Mouse (Mus musculus): Measurements from ENCODE around the gene Esrrg. TPM values are rescaled to one million over a fixed set of nuclear protein-coding genes. Genes with fewer than 3 reads are reported as not detected.

Esrrg gene
- total and polyA plus RNA-seq, 3 experiments, result not detected

DNA sequence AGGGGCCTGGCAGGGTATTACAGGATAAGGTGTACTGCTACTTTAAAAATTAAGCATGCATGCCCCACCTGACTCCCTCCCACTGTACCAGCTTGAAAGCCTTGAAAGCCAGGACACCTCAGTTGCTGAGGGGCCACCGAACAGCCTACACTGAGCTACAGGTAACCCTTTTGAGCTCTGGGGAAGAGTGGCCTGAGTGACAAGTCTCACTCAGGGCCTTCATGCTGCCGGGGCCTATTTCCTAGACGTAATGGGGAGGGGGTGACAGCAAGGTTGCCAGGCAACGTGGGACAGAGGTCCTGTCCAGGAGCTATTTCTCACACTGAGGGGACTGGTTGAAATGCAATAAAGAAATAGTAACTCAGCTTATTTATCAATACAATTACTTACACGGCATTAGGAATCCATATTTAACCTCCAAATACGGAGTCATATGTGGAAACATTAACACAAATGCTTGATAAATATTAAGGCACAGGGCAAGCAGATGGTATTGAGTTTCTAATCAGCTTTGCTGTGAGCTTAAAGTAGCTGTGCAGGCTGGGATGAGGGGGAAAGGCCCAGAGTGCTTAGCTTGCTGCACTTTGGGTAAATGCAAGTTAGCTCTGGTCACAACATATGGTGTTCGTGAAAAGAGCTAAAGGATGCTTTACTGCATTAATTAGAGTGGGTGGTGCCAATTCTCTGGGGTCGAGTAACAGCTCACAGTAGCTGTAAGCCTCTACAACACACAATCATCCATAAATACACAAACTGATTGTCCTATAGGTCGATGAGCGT lies 653.5 kb downstream of the Esrrg start, which contains the start of gene Ush2a:
TSS of gene Ush2a (plus strand) at position 121 of the 780 bp plus-strand sequence.
- no peaks in the 10 kb centered on the region for H3K79me2 ChIP-seq (replicated peaks; ENCODE audit: control insufficient read depth, extremely low read depth, insufficient read depth, poor library complexity, severe bottlenecking)
- H3K4me1 ChIP-seq (ENCODE audit: control insufficient read depth in 1 of 2, insufficient read depth in 2 of 2), result no peaks in the 10 kb centered on the region
- H3K9me3 ChIP-seq (replicated peaks; ENCODE audit: low read length), result peaks cover 67% of the 10 kb centered on the region
- H3K4me3 ChIP-seq (replicated peaks in 1 of 3; ENCODE audit: low read depth in 2 of 3, low read length in 2 of 3, poor library complexity in 1 of 3), result no peak within 1 kb of the TSS
- in situ Hi-C loops (cut with MboI; ENCODE audit: low pct_ligation_motif_present, low pct_unique_long_range_greater_than_20kb, low sequenced_read_pairs), result no loop called here
- no peak within 1 kb of the TSS for H3K9ac ChIP-seq (ENCODE audit: insufficient read depth, low read depth)
- no peaks in the 10 kb centered on the region for H3K27me3 ChIP-seq (replicated peaks)
- no peak for TF ChIP-seq USF2 (conservative IDR thresholded peaks at IDR 0.05; ENCODE audit: low read depth, low read length)
- TF ChIP-seq CHD2 (IDR thresholded peaks at IDR 0.05; ENCODE audit: low read length), result no peak
- TF ChIP-seq E2F4 (IDR thresholded peaks at IDR 0.05; ENCODE audit: insufficient replicate concordance, low read depth, low read length), result no peak
- no peak for TF ChIP-seq BHLHE40 (IDR thresholded peaks at IDR 0.05; ENCODE audit: low read depth, low read length)
- TF ChIP-seq MAX (IDR thresholded peaks at IDR 0.05; ENCODE audit: low read length), result no peak
- TF ChIP-seq RAD21 (IDR thresholded peaks at IDR 0.05; ENCODE audit: low read depth, low read length), result no peak
- DNase-seq (ENCODE audit: extremely low read depth), result no peak
- H3K36me3 ChIP-seq (replicated peaks in 1 of 2; ENCODE audit: control insufficient read depth in 1 of 2, insufficient read depth in 1 of 2, low read length in 1 of 2), result no peaks in the 10 kb centered on the region
- H3K27ac ChIP-seq (ENCODE audit: insufficient read depth, low read depth), result no peak within 1 kb of the TSS
- dilution Hi-C loops (cut with MboI; ENCODE audit: extremely low pct_ligation_motif_present, extremely low pct_unique_long_range_greater_than_20kb, low sequenced_read_pairs), result no loop called here
- H3K4me2 ChIP-seq (ENCODE audit: insufficient read depth, low read depth, poor library complexity, severe bottlenecking), result no peak within 1 kb of the TSS
